Mouse (Mus musculus) limb, embryonic 11.5 days (tissue): ENCODE results near the gene Rora. TPM values are rescaled to one million over a fixed set of nuclear protein-coding genes. Genes with fewer than 3 reads are reported as not detected.
"Not testable (repeated sequence)": the region's sequence is repeated elsewhere in the genome, so short reads cannot be mapped to it uniquely, and the experiment has no call there.

Experiments used
- ATAC-seq: fragments of 200-750 bp; cut with Nextera tagmentation; 2 replicates; pipeline ENCODE4 v1.8.0; 2017; ENCODE audit warnings: low read depth; ENCODE audit not compliant: insufficient number of reproducible peaks, low FRiP score, low TSS enrichment
- DNase-seq: peaks from one replicate; pipeline ENCODE4 v3.0.0-alpha.2; 2015; ENCODE audit warnings: low spot score
- H3K27ac ChIP-seq: fragments of 300-500 bp; sonication (generic); replicated peaks from 2 replicates; pipeline ENCODE4 v1.5.1; 2014; ENCODE audit warnings: low read depth, mild to moderate bottlenecking, low read length
- H3K27me3 ChIP-seq: fragments of 300-500 bp; sonication (generic); 2 replicates; pipeline ENCODE4 v1.6.1; 2014; ENCODE audit warnings: mild to moderate bottlenecking, low read length, mixed read lengths; ENCODE audit not compliant: control insufficient read depth, insufficient read depth
- H3K36me3 ChIP-seq: fragments of 300-500 bp; sonication (generic); 2 replicates; pipeline ENCODE4 v1.6.1; 2014; ENCODE audit warnings: mild to moderate bottlenecking, low read length, moderate library complexity, mixed read lengths; ENCODE audit not compliant: control insufficient read depth, insufficient read depth
- H3K4me1 ChIP-seq: fragments of 300-500 bp; sonication (generic); 2 replicates; pipeline ENCODE4 v1.6.1; 2014; ENCODE audit warnings: low read length, mixed read lengths; ENCODE audit not compliant: control insufficient read depth, insufficient read depth
- H3K4me2 ChIP-seq: fragments of 300-500 bp; sonication (generic); 2 replicates; pipeline ENCODE4 v1.6.1; 2014; ENCODE audit warnings: low read depth, mild to moderate bottlenecking, moderate library complexity; ENCODE audit not compliant: severe bottlenecking
- H3K4me3 ChIP-seq: fragments of 300-500 bp; sonication (generic); 2 replicates; pipeline ENCODE4 v1.5.1; 2014; ENCODE audit warnings: low read depth, low read length
- H3K9ac ChIP-seq: fragments of 300-500 bp; sonication (generic); 2 replicates; pipeline ENCODE4 v1.6.1; 2014; ENCODE audit warnings: mild to moderate bottlenecking, low read length
- H3K9me3 ChIP-seq: fragments of 300-500 bp; sonication (generic); 2 replicates; pipeline ENCODE4 v1.6.1; 2016; ENCODE audit warnings: low read length; ENCODE audit not compliant: control insufficient read depth
- WGBS: fragments of 180-500 bp; shearing (Covaris S2); extraction: QIAGEN DNeasy Blood & Tissue Kit; methylation state at CpG from one replicate; pipeline ENCODE4 v1.1.7; 2014; 5-methylcytosine and 5-hydroxymethylcytosine counted together
- polyA plus RNA-seq: library from polyadenylated mRNA; unstranded; fragments of >200 nt; fragmentation: Nextera tagmentation; extraction: Ambion mirVana; gene quantifications from 2 replicates; pipeline ENCODE4 v1.2.1, GENCODE M21; 2014

Rora gene
- polyA plus RNA-seq, 1 experiment from 2014 or later, result 3.1 TPM

DNA sequence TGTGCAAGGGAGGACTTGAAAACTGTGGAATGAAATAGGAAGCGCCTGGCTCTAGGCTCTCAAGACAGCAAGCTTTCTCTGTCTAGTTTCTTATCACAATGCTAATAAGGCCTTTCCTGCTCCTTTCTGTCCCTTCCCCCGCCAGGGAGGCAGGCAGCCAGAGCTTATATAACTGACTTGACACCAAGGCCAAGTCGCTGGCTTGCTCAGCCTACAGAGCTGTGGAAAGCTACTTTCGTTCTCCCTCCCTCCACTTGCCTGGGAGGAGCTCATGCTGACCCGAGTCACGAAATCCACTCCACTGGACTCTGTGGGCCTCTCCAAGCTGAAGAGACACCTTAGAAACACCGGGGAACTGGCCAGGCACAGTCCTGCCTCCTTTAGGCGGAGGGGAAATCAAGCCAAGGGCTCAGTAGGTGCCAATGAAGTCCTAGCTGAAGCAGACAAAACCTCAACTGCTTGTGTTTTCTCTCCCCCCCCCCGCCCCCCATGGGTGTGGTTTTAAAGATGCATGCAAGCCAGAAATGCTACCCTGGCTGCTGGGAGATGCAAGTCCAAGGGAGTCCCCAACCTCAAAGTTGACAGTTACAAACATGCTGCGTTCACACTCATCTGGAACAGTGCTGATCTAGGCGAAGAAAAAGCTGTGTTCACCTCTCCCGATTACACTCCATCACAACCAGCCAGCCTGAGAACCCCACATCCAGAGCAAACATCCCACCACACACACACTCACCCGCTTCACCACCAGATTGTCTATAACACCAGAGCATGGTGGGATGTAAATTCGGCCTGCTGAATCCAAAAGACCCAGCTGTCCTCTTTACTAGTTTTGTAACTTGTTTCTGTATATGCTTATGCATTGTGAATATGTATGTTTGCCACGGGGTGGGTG lies 438.8 kb downstream of the Rora start:
- DNase-seq, result no peak

DNA sequence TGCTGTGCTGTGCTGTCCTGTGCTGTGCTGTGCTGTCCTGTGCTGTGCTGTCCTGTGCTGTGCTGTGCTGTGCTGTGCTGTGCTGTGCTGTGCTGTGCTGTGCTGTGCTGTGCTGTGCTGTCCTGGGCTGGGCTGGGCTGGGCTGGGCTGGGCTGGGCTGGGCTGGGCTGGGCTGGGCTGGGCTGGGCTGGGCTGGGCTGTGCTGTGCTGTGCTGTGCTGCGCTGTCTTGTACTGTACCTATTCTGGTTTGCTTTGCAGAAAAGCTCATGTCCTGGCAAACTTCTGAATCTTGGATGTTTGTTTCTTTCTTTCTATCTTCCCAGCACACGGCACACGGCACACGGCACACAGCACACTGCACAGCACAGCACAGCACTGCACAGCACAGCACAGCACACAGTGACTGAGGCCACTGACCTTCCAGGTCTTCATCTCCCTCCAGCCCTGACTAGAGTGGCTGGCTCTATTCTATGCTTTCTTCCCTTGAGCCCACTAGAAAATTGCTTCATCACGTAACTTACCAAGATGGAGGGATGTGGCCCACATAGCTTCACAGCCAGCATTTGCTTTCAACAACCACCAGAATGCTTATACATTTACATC lies 446.7 kb downstream of the Rora start:
- not testable (repeated sequence) for H3K9ac ChIP-seq, DNase-seq, H3K4me3 ChIP-seq, H3K4me1 ChIP-seq, ATAC-seq, H3K36me3 ChIP-seq, H3K27me3 ChIP-seq, H3K27ac ChIP-seq, H3K9me3 ChIP-seq, H3K4me2 ChIP-seq
- 87% methylated on average over 5 of the region's 5 CpGs for WGBS

More for the DNA sequence above, 438.8 kb downstream of the Rora start:
- H3K36me3 ChIP-seq, result no peaks in the 10 kb centered on the region
- H3K4me3 ChIP-seq, result no peak overlapping the region
- no peaks in the 10 kb centered on the region for H3K27me3 ChIP-seq
- no peak overlapping the region for H3K27ac ChIP-seq
- H3K4me1 ChIP-seq, result 0 out of 2 replicates have a peak, but pooled peaks cover 3% of the 10 kb centered on the region
- ATAC-seq, result no peak
- H3K9ac ChIP-seq, result no peak overlapping the region
- no peaks in the 10 kb centered on the region for H3K9me3 ChIP-seq
- WGBS, result 60% methylated on average over 15 of the region's 15 CpGs
- H3K4me2 ChIP-seq, result no peak overlapping the region

DNA sequence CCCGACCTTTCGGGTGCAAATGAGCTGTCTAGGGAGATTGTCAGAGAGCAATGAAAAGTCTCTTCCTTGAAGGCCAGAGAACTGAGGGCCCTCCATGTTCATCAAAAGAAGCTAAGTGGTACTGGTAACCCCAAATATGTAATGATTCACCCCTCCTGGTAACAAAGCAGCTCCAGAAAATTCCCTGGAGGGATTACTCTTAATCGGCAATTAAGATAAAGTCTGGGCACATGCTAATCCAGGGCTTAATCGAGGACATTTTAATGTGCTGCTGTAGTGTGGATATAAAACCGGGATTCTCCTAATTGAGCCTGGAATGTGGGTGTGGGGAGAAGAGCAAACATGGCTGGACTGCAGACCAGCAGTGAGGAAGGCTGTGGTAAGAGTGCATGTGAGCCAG lies 450.7 kb downstream of the Rora start:
- Histone ChIP-seq H3K27ac (no peak overlapping the region), H3K9ac (no peak overlapping the region), H3K4me2 (no peak overlapping the region), H3K36me3 (no peaks in the 10 kb centered on the region), H3K9me3 (no peaks in the 10 kb centered on the region), H3K27me3 (no peaks in the 10 kb centered on the region), H3K4me3 (no peak overlapping the region), H3K4me1 (no peaks in the 10 kb centered on the region)
- no peak for ATAC-seq
- 47% methylated on average over 5 of the region's 5 CpGs for WGBS
- DNase-seq, result no peak

DNA sequence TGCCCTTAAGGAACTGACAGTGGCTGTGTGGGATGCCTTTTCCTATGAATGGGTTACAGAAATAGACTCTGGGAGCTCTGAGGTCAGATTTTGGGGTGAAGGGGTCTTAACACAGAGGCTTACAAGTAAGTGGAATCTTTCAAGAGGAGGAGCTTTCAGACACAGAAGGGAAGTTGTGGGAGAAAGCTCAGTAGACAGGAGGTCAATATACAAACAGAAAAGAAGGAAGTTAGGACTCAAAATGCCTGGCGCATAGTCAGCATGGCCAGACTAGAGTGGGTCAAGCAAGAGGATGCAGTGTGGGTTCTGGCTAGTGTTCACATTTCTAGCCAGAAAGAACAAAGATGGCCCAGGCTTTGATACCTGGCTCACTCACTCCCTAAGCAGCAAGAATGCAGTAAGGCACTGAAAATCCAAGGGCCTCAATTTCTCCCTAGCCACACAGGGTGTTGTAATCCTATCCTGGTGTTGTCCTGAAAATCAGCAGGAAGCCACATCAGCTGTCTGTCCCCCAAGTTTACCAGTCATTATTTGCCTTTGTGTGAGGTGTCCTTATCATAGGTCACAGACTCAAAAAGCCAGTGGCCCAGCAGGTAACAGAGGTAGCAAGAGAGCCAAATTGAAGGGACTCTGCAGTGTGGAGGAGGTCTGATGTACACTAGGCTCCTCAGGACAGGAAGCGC lies 456.2 kb downstream of the Rora start:
- no peak overlapping the region for H3K4me2 ChIP-seq
- 90% methylated on average over 2 of the region's 2 CpGs for WGBS
- H3K36me3 ChIP-seq, result no peaks in the 10 kb centered on the region
- no peak overlapping the region for H3K4me3 ChIP-seq
- H3K27ac ChIP-seq, result no peak overlapping the region
- ATAC-seq (no peak), DNase-seq (no peak)
- H3K27me3 ChIP-seq, result no peaks in the 10 kb centered on the region
- H3K9me3 ChIP-seq, result no peaks in the 10 kb centered on the region
- no peak overlapping the region for H3K9ac ChIP-seq
- peaks cover 6% of the 10 kb centered on the region; the same call in 1 of the 2 replicates for H3K4me1 ChIP-seq

DNA sequence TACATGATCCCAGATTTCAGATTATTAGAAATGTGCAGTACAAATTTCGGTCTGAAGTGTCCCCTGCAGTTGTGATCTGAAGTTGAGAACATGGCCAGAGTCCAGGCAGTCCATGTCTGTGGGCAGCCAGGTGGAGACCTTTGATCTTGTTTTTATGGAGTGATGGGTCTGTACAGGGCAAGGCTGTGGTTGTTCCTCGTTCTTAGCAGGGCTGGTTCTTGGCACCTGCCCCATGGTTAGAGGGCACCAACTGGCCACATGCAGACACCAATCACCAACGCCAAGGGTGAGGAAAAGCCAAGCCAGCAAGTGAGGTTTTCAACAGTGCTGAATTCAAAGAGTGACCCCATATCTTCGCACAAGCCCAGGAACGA lies 456.7 kb downstream of the Rora start:
- Histone ChIP-seq H3K4me2 (no peak overlapping the region), H3K4me1 (peaks cover 6% of the 10 kb centered on the region; the same call in 1 of the 2 replicates), H3K27ac (no peak overlapping the region), H3K4me3 (no peak overlapping the region), H3K36me3 (no peaks in the 10 kb centered on the region), H3K9ac (no peak overlapping the region), H3K9me3 (no peaks in the 10 kb centered on the region), H3K27me3 (no peaks in the 10 kb centered on the region)
- WGBS, result 62% methylated on average over 5 of the region's 5 CpGs
- DNase-seq (no peak), ATAC-seq (no peak)

DNA sequence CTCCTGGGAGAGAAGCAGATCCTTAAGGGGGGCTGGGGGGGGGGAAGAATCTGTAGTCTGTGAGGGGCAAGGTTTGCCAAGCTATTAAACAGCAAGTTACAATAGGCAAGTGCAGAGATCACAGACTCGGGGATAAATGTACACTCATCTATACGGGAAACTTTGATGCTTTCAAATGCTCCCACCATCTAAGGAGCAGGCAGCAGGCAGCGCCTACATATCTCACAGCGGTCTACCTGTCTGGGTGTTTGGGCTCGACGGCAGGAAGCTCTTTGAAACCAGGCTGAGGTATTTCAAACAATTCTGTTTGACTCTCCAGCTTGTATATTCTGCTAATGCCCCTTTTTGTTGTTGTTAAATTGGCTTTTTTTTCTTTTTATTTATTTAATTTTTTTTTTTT lies 457.1 kb downstream of the Rora start:
- Histone ChIP-seq H3K4me2 (no peak overlapping the region), H3K9me3 (no peaks in the 10 kb centered on the region), H3K4me1 (peaks cover 6% of the 10 kb centered on the region; the same call in 1 of the 2 replicates), H3K27ac (no peak overlapping the region), H3K9ac (no peak overlapping the region), H3K36me3 (no peaks in the 10 kb centered on the region), H3K27me3 (no peaks in the 10 kb centered on the region), H3K4me3 (no peak overlapping the region)
- DNase-seq (no peak), ATAC-seq (no peak)
- WGBS, result 73% methylated on average over 6 of the region's 6 CpGs

DNA sequence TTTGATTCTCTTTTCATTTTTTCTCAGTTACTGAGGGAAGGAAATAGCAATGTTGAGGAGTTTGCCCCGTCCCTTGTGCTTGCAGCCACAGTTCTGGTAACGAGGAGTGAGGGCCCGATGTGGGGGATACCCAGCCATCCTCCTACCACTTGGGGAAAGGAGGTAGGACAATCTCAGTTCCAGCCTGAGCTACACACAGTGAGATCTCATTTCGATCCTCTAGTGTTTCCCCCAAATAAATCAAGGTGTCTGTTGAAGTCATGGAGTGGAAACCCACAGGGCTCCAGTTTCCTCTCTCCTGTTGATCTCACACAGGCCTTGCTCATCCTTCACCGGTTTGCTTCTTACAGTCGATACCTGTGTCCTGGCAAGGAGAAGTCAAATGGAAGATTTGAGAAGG lies 458.0 kb downstream of the Rora start:
- Histone ChIP-seq H3K4me2 (no peak overlapping the region), H3K4me3 (no peak overlapping the region), H3K4me1 (peaks cover 6% of the 10 kb centered on the region; the same call in 1 of the 2 replicates), H3K27me3 (no peaks in the 10 kb centered on the region), H3K9me3 (no peaks in the 10 kb centered on the region), H3K27ac (no peak overlapping the region), H3K36me3 (no peaks in the 10 kb centered on the region), H3K9ac (no peak overlapping the region)
- no peak for ATAC-seq
- no peak for DNase-seq
- WGBS, result 55% methylated on average over 6 of the region's 6 CpGs

DNA sequence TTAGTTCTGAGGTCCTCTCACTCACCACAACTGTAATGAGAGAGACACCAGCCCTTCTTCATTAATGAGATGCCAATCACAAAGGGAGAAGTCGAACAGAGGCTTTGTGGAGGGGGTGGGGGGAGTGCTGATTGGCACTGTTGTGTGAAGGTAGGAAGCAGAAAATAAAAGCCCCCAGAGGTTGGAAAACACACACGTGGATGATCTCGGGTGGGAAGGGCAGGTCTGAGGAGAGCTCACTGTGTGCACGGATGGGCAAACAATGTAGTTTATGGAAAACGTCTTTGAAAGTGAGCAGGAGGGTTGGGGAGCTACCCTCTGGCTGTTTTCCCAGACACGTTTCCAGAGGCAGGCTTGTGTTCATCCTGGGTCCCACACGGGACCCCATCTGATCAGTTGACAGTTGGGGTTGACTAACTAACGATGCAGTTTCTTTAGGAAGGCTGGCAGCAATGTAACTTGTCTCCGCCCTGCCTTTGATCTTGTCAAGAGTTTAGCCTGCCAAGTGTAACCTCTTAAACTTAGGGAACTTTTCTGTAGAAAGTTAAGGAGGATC lies 460.9 kb downstream of the Rora start:
- ATAC-seq, result no peak
- H3K27ac ChIP-seq, result no peak overlapping the region
- WGBS, result 27% methylated on average over 9 of the region's 9 CpGs
- peaks cover 6% of the 10 kb centered on the region; the same call in 1 of the 2 replicates for H3K4me1 ChIP-seq
- DNase-seq, result no peak
- no peaks in the 10 kb centered on the region for H3K27me3 ChIP-seq
- no peaks in the 10 kb centered on the region for H3K36me3 ChIP-seq
- no peak overlapping the region for H3K4me3 ChIP-seq
- H3K9me3 ChIP-seq, result no peaks in the 10 kb centered on the region
- H3K4me2 ChIP-seq, result no peak overlapping the region
- H3K9ac ChIP-seq, result no peak overlapping the region
